Mouse (Mus musculus): ENCODE measurements around the gene Add1. TPM values are rescaled to one million over a fixed set of nuclear protein-coding genes. Genes with fewer than 3 reads are reported as not detected.

Gene Add1
- total and polyA plus RNA-seq, 2 experiments from 2014 or later = 166 to 301 TPM

DNA sequence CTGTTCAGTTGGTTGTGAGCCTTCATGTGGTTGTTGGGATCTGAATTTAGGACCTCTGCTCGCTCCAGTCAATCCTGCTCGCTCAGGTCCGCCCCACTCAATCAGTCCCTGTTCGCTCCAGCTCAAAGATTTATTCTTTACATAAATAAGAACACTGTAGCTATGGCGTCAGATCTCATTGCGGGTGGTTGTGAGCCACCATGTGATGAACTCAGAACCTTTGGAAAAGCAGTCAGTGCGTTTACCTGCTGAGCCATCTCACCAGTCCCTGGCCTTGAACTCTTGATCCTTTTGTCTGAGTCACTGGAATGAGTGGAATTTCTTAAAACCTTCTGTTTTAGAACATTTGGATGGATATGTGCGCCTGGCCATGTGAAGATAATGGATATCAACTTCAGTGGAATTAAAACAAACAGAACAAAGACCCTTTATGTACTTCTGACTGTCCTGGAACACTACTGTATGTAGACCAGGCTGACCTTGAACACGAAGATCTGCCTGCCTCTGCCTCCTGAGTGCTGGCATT lies 19.8 kb downstream of the Add1 start:
- H3K9me3 ChIP-seq (ENCODE audit: low read length) = no peaks in the 10 kb centered on the region
- DNase-seq (ENCODE audit: low spot score) (no peak), ATAC-seq (ENCODE audit: low FRiP score) (no peak)
- H3K36me3 ChIP-seq (ENCODE audit: insufficient read depth, low read length) = no peaks in the 10 kb centered on the region; the same call in 1 of the 2 replicates
- no peak overlapping the region for H3K9ac ChIP-seq (replicated peaks; ENCODE audit: low read length, poor library complexity, severe bottlenecking)
- no peak overlapping the region for H3K4me3 ChIP-seq (ENCODE audit: low read depth, low read length)
- no peaks in the 10 kb centered on the region for H3K4me1 ChIP-seq (ENCODE audit: insufficient read depth, low read length)
- 96% methylated on average over 9 of the region's 9 CpGs for WGBS
- no peak overlapping the region for H3K4me2 ChIP-seq (ENCODE audit: low read depth, low read length, poor library complexity, severe bottlenecking)
- TF ChIP-seq CTCF (IDR thresholded peaks at IDR 0.05) = no peak
- no peak overlapping the region for H3K27ac ChIP-seq (ENCODE audit: low read depth, low read length)
- H3K27me3 ChIP-seq (ENCODE audit: insufficient read depth, low read length) = no peaks in the 10 kb centered on the region

GRCm38 (mm10) chr5:34604576-34604975 lies 31.1 kb downstream of the Add1 start:
- H3K4me1 ChIP-seq (ENCODE audit: insufficient read depth, low read length) = no peaks in the 10 kb centered on the region
- DNase-seq (ENCODE audit: low spot score) = no peak
- TF ChIP-seq CTCF (IDR thresholded peaks at IDR 0.05) = no peak
- H3K27ac ChIP-seq (ENCODE audit: low read depth, low read length) = no peak overlapping the region
- WGBS = 92% methylated on average over 5 of the region's 5 CpGs
- no peak for ATAC-seq (ENCODE audit: low FRiP score)
- no peak overlapping the region for H3K4me2 ChIP-seq (ENCODE audit: low read depth, low read length, poor library complexity, severe bottlenecking)
- H3K9me3 ChIP-seq (ENCODE audit: low read length) = no peaks in the 10 kb centered on the region
- peaks cover 36% of the 10 kb centered on the region for H3K36me3 ChIP-seq (ENCODE audit: insufficient read depth, low read length)
- no peaks in the 10 kb centered on the region for H3K27me3 ChIP-seq (ENCODE audit: insufficient read depth, low read length)
- H3K4me3 ChIP-seq (ENCODE audit: low read depth, low read length) = no peak overlapping the region
- H3K9ac ChIP-seq (replicated peaks; ENCODE audit: low read length, poor library complexity, severe bottlenecking) = no peak overlapping the region

- H3K4me2 ChIP-seq (ENCODE audit: low read depth, low read length, poor library complexity, severe bottlenecking) = no peak overlapping the region
- no peak overlapping the region for H3K4me3 ChIP-seq (ENCODE audit: low read depth, low read length)
- H3K36me3 ChIP-seq (ENCODE audit: insufficient read depth, low read length) = peaks cover 44% of the 10 kb centered on the region
- 86% methylated on average over 8 of the region's 8 CpGs for WGBS
- DNase-seq (ENCODE audit: low spot score) (no peak), ATAC-seq (ENCODE audit: low FRiP score) (no peak)
- no peak overlapping the region for H3K9ac ChIP-seq (replicated peaks; ENCODE audit: low read length, poor library complexity, severe bottlenecking)
- H3K4me1 ChIP-seq (ENCODE audit: insufficient read depth, low read length) = no peaks in the 10 kb centered on the region
- H3K9me3 ChIP-seq (ENCODE audit: low read length) = no peaks in the 10 kb centered on the region
- no peak for TF ChIP-seq CTCF (IDR thresholded peaks at IDR 0.05)
- H3K27me3 ChIP-seq (ENCODE audit: insufficient read depth, low read length) = no peaks in the 10 kb centered on the region
- H3K27ac ChIP-seq (ENCODE audit: low read depth, low read length) = no peak overlapping the region
Observed at GRCm38 (mm10) chr5:34607100-34607880, 33.8 kb downstream of the Add1 start.

- H3K36me3 ChIP-seq (ENCODE audit: insufficient read depth, low read length) = peaks cover 45% of the 10 kb centered on the region
Observed at GRCm38 (mm10) chr5:34608226-34608625, 34.8 kb downstream of the Add1 start.

GRCm38 (mm10) chr5:34609966-34610365 lies 36.5 kb downstream of the Add1 start:
- Histone ChIP-seq H3K36me3 (ENCODE audit: insufficient read depth, low read length) (peaks cover 58% of the 10 kb centered on the region), H3K4me1 (ENCODE audit: insufficient read depth, low read length) (no peaks in the 10 kb centered on the region), H3K27me3 (ENCODE audit: insufficient read depth, low read length) (no peaks in the 10 kb centered on the region), H3K27ac (ENCODE audit: low read depth, low read length) (no peak overlapping the region), H3K9ac (replicated peaks; ENCODE audit: low read length, poor library complexity, severe bottlenecking) (no peak overlapping the region), H3K9me3 (ENCODE audit: low read length) (no peaks in the 10 kb centered on the region), H3K4me2 (ENCODE audit: low read depth, low read length, poor library complexity, severe bottlenecking) (no peak overlapping the region), H3K4me3 (ENCODE audit: low read depth, low read length) (no peak overlapping the region)
- TF ChIP-seq CTCF (IDR thresholded peaks at IDR 0.05) = no peak
- no peak for DNase-seq (ENCODE audit: low spot score)
- ATAC-seq (ENCODE audit: low FRiP score) = no peak
- WGBS = 90% methylated on average over 4 of the region's 4 CpGs

More at GRCm38 (mm10) chr5:34608226-34608625, 34.8 kb downstream of the Add1 start:
- H3K9me3 ChIP-seq (ENCODE audit: low read length) = no peaks in the 10 kb centered on the region
- no peak for DNase-seq (ENCODE audit: low spot score)
- no peak overlapping the region for H3K4me2 ChIP-seq (ENCODE audit: low read depth, low read length, poor library complexity, severe bottlenecking)
- no peak for ATAC-seq (ENCODE audit: low FRiP score)
- WGBS = 70% methylated on average over 3 of the region's 3 CpGs
- no peaks in the 10 kb centered on the region for H3K4me1 ChIP-seq (ENCODE audit: insufficient read depth, low read length)
- no peak overlapping the region for H3K9ac ChIP-seq (replicated peaks; ENCODE audit: low read length, poor library complexity, severe bottlenecking)
- no peaks in the 10 kb centered on the region for H3K27me3 ChIP-seq (ENCODE audit: insufficient read depth, low read length)
- H3K27ac ChIP-seq (ENCODE audit: low read depth, low read length) = no peak overlapping the region
- H3K4me3 ChIP-seq (ENCODE audit: low read depth, low read length) = no peak overlapping the region
- TF ChIP-seq CTCF (IDR thresholded peaks at IDR 0.05) = no peak

- WGBS = 94% methylated on average over 2 of the region's 2 CpGs
- no peak overlapping the region for H3K4me2 ChIP-seq (ENCODE audit: low read depth, low read length, poor library complexity, severe bottlenecking)
- no peak overlapping the region for H3K9ac ChIP-seq (replicated peaks; ENCODE audit: low read length, poor library complexity, severe bottlenecking)
- H3K27me3 ChIP-seq (ENCODE audit: insufficient read depth, low read length) = no peaks in the 10 kb centered on the region
- H3K27ac ChIP-seq (ENCODE audit: low read depth, low read length) = no peak overlapping the region
- 0 out of 2 replicates have a peak, but pooled peaks cover 9% of the 10 kb centered on the region for H3K4me1 ChIP-seq (ENCODE audit: insufficient read depth, low read length)
- no peak for ATAC-seq (ENCODE audit: low FRiP score)
- H3K9me3 ChIP-seq (ENCODE audit: low read length) = no peaks in the 10 kb centered on the region
- peaks cover 62% of the 10 kb centered on the region for H3K36me3 ChIP-seq (ENCODE audit: insufficient read depth, low read length)
- no peak overlapping the region for H3K4me3 ChIP-seq (ENCODE audit: low read depth, low read length)
- no peak for DNase-seq (ENCODE audit: low spot score)
- TF ChIP-seq CTCF (IDR thresholded peaks at IDR 0.05) = no peak
Observed at GRCm38 (mm10) chr5:34632996-34633395, 59.5 kb downstream of the Add1 start.

All from midbrain, postnatal 0 days (tissue).